Mouse (Mus musculus) midbrain, embryonic 12.5 days (tissue): Measurements from ENCODE around the gene Dclk1. TPM values are rescaled to one million over a fixed set of nuclear protein-coding genes. Genes with fewer than 3 reads are reported as not detected.

Source experiments
- ATAC-seq: fragments of 200-750 bp; cut with Nextera tagmentation; 2 replicates; pipeline ENCODE4 v1.8.0; 2017; ENCODE audit warnings: low read depth, moderate TSS enrichment, moderate library complexity; ENCODE audit not compliant: low FRiP score
- H3K27ac ChIP-seq: fragments of 300-500 bp; sonication (generic); replicated peaks from 2 replicates; pipeline ENCODE4 v1.5.1; 2016; ENCODE audit warnings: mild to moderate bottlenecking
- H3K27me3 ChIP-seq: fragments of 300-500 bp; sonication (generic); 2 replicates; pipeline ENCODE4 v1.6.1; 2016; ENCODE audit warnings: mild to moderate bottlenecking
- H3K36me3 ChIP-seq: fragments of 300-500 bp; sonication (generic); 2 replicates; pipeline ENCODE4 v1.6.1; 2016
- H3K4me1 ChIP-seq: fragments of 300-500 bp; sonication (generic); 2 replicates; pipeline ENCODE4 v1.6.1; 2016
- H3K4me2 ChIP-seq: fragments of 300-500 bp; sonication (generic); replicated peaks from 2 replicates; pipeline ENCODE4 v1.6.1; 2016; ENCODE audit warnings: mild to moderate bottlenecking, moderate library complexity
- H3K4me3 ChIP-seq: fragments of 300-500 bp; sonication (generic); 2 replicates; pipeline ENCODE4 v1.5.1; 2016; ENCODE audit warnings: mild to moderate bottlenecking
- H3K9ac ChIP-seq: fragments of 300-500 bp; sonication (generic); replicated peaks from 2 replicates; pipeline ENCODE4 v1.6.1; 2016; ENCODE audit warnings: mild to moderate bottlenecking, moderate library complexity
- H3K9me3 ChIP-seq: fragments of 300-500 bp; sonication (generic); 2 replicates; pipeline ENCODE4 v1.6.1; 2016; ENCODE audit warnings: mild to moderate bottlenecking
- WGBS: fragments of 180-500 bp; shearing (Covaris S2); methylation state at CpG from one replicate; pipeline ENCODE4 v1.1.7; 2016; 5-methylcytosine and 5-hydroxymethylcytosine counted together
- polyA plus RNA-seq: library from polyadenylated mRNA; unstranded; fragments of >200 nt; fragmentation: Nextera tagmentation; extraction: Ambion mirVana; gene quantifications from 2 replicates; pipeline ENCODE4 v1.2.1, GENCODE M21; 2016

The Dclk1 gene
- polyA plus RNA-seq, 1 experiment from 2014 or later, result 165 TPM

- H3K27ac ChIP-seq, result no peak overlapping the region
These were observed 223.6 kb downstream of the Dclk1 start for GRCm38 (mm10) chr3:55465785-55466184.

GRCm38 (mm10) chr3:55466348-55466747 lies 224.2 kb downstream of the Dclk1 start:
- no peak overlapping the region for H3K27ac ChIP-seq
- ATAC-seq, result no peak
- no peaks in the 10 kb centered on the region for H3K27me3 ChIP-seq
- H3K36me3 ChIP-seq, result no peaks in the 10 kb centered on the region
- H3K4me3 ChIP-seq, result no peak overlapping the region
- no peak overlapping the region for H3K4me2 ChIP-seq
- no peaks in the 10 kb centered on the region for H3K9me3 ChIP-seq
- no peak overlapping the region for H3K9ac ChIP-seq
- peaks cover 18% of the 10 kb centered on the region for H3K4me1 ChIP-seq
- WGBS, result 58% methylated on average over 9 of the region's 9 CpGs

More at GRCm38 (mm10) chr3:55465785-55466184, 223.6 kb downstream of the Dclk1 start:
- Histone ChIP-seq H3K36me3 (no peaks in the 10 kb centered on the region), H3K9me3 (no peaks in the 10 kb centered on the region), H3K27me3 (no peaks in the 10 kb centered on the region), H3K9ac (no peak overlapping the region), H3K4me3 (no peak overlapping the region), H3K4me2 (no peak overlapping the region), H3K4me1 (peaks cover 24% of the 10 kb centered on the region)
- no peak for ATAC-seq
- 84% methylated on average over 8 of the region's 8 CpGs for WGBS

- Histone ChIP-seq H3K27ac (no peak within 1 kb of the TSS), H3K9ac (no peak within 1 kb of the TSS), H3K9me3 (no peaks in the 10 kb centered on the region), H3K36me3 (no peaks in the 10 kb centered on the region), H3K4me1 (peaks cover 5% of the 10 kb centered on the region; the same call in 1 of the 2 replicates), H3K4me2 (no peak within 1 kb of the TSS), H3K4me3 (no peak within 1 kb of the TSS), H3K27me3 (no peaks in the 10 kb centered on the region)
- ATAC-seq, result no peak
- 87% methylated on average over 2 of the region's 2 CpGs for WGBS
These were observed 229.9 kb downstream of the Dclk1 start, which contains the start of gene Gm21954 for GRCm38 (mm10) chr3:55472110-55472509. TSS of gene Gm21954 (minus strand) at chr3:55472210.

GRCm38 (mm10) chr3:55473146-55473545 lies 231.0 kb downstream of the Dclk1 start:
- no peaks in the 10 kb centered on the region for H3K27me3 ChIP-seq
- no peak overlapping the region for H3K9ac ChIP-seq
- no peak overlapping the region for H3K4me3 ChIP-seq
- H3K4me2 ChIP-seq, result no peak overlapping the region
- 74% methylated on average over 6 of the region's 6 CpGs for WGBS
- no peak for ATAC-seq
- H3K9me3 ChIP-seq, result no peaks in the 10 kb centered on the region
- no peak overlapping the region for H3K27ac ChIP-seq
- H3K36me3 ChIP-seq, result no peaks in the 10 kb centered on the region
- peaks cover 5% of the 10 kb centered on the region; the same call in 1 of the 2 replicates for H3K4me1 ChIP-seq

- ATAC-seq, result no peak
These were observed 234.5 kb downstream of the Dclk1 start for GRCm38 (mm10) chr3:55476694-55477093.

DNA sequence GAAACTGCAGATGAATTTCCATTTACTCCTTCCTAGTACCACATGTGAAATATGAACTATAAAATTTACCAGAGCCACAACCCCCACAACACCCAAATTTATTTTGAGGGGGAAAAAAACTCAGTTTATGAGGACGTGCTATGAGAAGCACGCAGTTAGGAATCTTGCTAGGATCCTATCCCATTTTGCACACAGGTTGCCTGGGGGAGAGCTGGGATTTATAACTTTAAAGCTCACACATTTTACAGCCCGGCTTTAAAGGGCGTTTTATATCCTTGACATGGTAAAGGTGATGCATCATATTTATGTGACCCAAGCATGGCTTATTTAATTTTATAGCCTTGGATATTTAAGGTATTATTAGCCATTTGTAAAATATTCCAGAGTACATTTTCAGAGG lies 237.1 kb downstream of the Dclk1 start:
- H3K4me3 ChIP-seq, result no peak overlapping the region
- H3K27ac ChIP-seq, result no peak overlapping the region
- no peaks in the 10 kb centered on the region for H3K27me3 ChIP-seq
- H3K9ac ChIP-seq, result no peak overlapping the region
- peaks cover 5% of the 10 kb centered on the region; the same call in 1 of the 2 replicates for H3K4me1 ChIP-seq
- H3K36me3 ChIP-seq, result peaks cover 10% of the 10 kb centered on the region; the same call in 1 of the 2 replicates
- WGBS, result 94% methylated on average over 4 of the region's 4 CpGs
- H3K9me3 ChIP-seq, result no peaks in the 10 kb centered on the region
- no peak overlapping the region for H3K4me2 ChIP-seq
- ATAC-seq, result no peak

More at GRCm38 (mm10) chr3:55476694-55477093, 234.5 kb downstream of the Dclk1 start:
- H3K9me3 ChIP-seq, result no peaks in the 10 kb centered on the region
- no peak overlapping the region for H3K9ac ChIP-seq
- H3K27ac ChIP-seq, result no peak overlapping the region
- no peak overlapping the region for H3K4me2 ChIP-seq
- no peak overlapping the region for H3K4me3 ChIP-seq
- H3K27me3 ChIP-seq, result no peaks in the 10 kb centered on the region
- 94% methylated on average over 7 of the region's 7 CpGs for WGBS
- no peaks in the 10 kb centered on the region for H3K36me3 ChIP-seq
- H3K4me1 ChIP-seq, result peaks cover 5% of the 10 kb centered on the region; the same call in 1 of the 2 replicates

GRCm38 (mm10) chr3:55481140-55481539 lies 239.0 kb downstream of the Dclk1 start:
- no peaks in the 10 kb centered on the region for H3K4me1 ChIP-seq
- H3K9ac ChIP-seq, result no peak overlapping the region
- H3K4me3 ChIP-seq, result no peak overlapping the region
- peaks cover 12% of the 10 kb centered on the region; the same call in 1 of the 2 replicates for H3K36me3 ChIP-seq
- WGBS, result 79% methylated on average over 1 of the region's 1 CpGs
- no peak overlapping the region for H3K27ac ChIP-seq
- H3K27me3 ChIP-seq, result no peaks in the 10 kb centered on the region
- no peak overlapping the region for H3K4me2 ChIP-seq
- no peaks in the 10 kb centered on the region for H3K9me3 ChIP-seq
- no peak for ATAC-seq

- WGBS, result 53% methylated on average over 4 of the region's 4 CpGs
- Histone ChIP-seq H3K9me3 (no peaks in the 10 kb centered on the region), H3K27ac (no peak overlapping the region), H3K36me3 (peaks cover 18% of the 10 kb centered on the region), H3K4me1 (no peaks in the 10 kb centered on the region), H3K27me3 (no peaks in the 10 kb centered on the region), H3K9ac (no peak overlapping the region), H3K4me3 (no peak overlapping the region), H3K4me2 (no peak overlapping the region)
- ATAC-seq, result no peak
These were observed 241.2 kb downstream of the Dclk1 start for GRCm38 (mm10) chr3:55483328-55483727.

DNA sequence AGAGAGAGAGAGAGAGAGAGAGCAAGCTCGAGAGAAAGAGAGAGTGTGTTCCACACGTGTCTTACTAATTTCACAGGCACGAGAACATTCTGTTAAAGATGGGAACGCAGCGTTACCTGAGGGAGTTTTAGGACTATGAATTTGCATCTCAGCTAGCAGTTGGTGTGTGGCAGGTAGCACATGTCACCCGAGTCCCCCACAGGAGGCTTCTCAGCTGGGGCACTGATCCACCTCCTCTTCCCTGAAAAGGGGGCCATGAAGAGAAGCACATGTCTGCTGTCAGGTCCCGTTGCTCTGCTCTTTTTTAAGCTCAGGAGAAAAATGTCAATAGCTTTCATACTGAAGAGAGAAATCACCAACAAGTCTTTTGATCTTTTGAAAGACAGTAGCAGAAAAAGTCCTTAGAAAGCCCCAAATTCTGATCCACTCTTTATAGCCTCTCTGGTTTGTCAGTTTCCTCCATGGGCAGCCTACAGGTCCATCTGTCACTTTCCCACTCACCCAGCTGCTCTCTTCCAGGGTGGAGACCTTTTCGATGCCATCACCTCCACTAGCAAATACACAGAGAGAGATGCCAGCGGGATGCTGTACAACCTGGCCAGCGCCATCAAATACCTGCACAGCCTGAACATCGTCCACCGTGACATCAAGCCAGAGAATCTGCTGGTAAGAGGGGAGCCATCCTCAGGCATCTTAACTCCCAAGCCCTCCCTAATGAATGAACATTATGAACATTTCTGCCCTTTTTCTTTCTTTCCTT lies 247.2 kb downstream of the Dclk1 start:
- peaks cover 25% of the 10 kb centered on the region for H3K36me3 ChIP-seq

DNA sequence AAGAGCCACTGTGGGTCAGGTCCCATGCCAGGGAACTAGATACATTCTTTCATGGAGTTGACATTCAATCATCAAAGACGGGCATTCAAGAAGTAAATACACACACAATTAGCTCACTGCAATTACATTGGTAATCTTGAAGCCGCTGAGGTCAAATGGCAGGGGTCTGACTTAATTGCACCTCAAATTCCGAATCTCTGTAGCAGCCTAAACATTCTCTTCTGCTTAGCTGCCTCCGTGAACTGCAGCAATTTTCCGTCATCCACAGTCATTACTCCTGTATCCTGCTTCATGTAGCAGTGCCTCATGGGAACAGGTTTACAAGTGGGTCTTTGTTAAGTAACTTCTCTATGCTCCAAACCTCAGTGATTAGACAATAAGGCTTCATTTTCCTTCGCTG lies 249.9 kb downstream of the Dclk1 start:
- Histone ChIP-seq H3K9ac (no peak overlapping the region), H3K4me1 (peaks cover 11% of the 10 kb centered on the region), H3K27me3 (0 out of 2 replicates have a peak, but pooled peaks cover 3% of the 10 kb centered on the region), H3K4me2 (no peak overlapping the region), H3K27ac (no peak overlapping the region), H3K36me3 (peaks cover 18% of the 10 kb centered on the region; the same call in 1 of the 2 replicates), H3K4me3 (no peak overlapping the region), H3K9me3 (no peaks in the 10 kb centered on the region)
- ATAC-seq, result no peak
- WGBS, result 57% methylated on average over 6 of the region's 6 CpGs

More for the DNA sequence above, 247.2 kb downstream of the Dclk1 start:
- H3K9ac ChIP-seq, result no peak overlapping the region
- ATAC-seq, result no peak
- no peak overlapping the region for H3K27ac ChIP-seq
- no peak overlapping the region for H3K4me2 ChIP-seq
- no peaks in the 10 kb centered on the region for H3K9me3 ChIP-seq
- no peak overlapping the region for H3K4me3 ChIP-seq
- no peaks in the 10 kb centered on the region for H3K27me3 ChIP-seq
- 84% methylated on average over 12 of the region's 12 CpGs for WGBS
- H3K4me1 ChIP-seq, result no peaks in the 10 kb centered on the region

GRCm38 (mm10) chr3:55494348-55494747 lies 252.2 kb downstream of the Dclk1 start:
- Histone ChIP-seq H3K36me3 (peaks cover 16% of the 10 kb centered on the region; the same call in 1 of the 2 replicates), H3K4me1 (peaks cover 11% of the 10 kb centered on the region), H3K9me3 (no peaks in the 10 kb centered on the region), H3K27ac (no peak overlapping the region), H3K27me3 (peaks cover 3% of the 10 kb centered on the region; the same call in 1 of the 2 replicates), H3K4me3 (no peak overlapping the region), H3K4me2 (no peak overlapping the region), H3K9ac (no peak overlapping the region)
- ATAC-seq, result no peak
- WGBS, result 55% methylated on average over 4 of the region's 4 CpGs

DNA sequence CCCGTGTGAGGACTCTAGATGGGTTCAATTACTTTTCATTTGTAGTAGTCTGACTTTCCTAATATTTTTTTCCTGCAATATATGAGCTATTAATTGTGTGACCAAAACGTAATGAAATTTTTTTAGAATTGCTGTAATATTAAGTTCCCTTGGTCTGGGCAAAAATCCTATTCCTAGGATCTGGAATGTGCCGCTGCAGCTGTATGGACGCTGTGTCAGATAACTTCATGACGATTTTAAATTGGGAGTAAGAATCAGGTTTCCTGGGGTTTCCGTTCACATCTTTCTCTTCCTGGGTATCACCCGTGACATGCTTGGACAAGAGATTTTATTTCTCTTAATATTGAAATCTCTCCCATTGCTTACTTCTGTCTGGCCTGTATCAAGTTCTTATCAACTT lies 253.1 kb downstream of the Dclk1 start:
- Histone ChIP-seq H3K4me2 (no peak overlapping the region), H3K4me1 (peaks cover 11% of the 10 kb centered on the region), H3K36me3 (peaks cover 11% of the 10 kb centered on the region; the same call in 1 of the 2 replicates), H3K9me3 (no peaks in the 10 kb centered on the region), H3K4me3 (no peak overlapping the region), H3K9ac (no peak overlapping the region), H3K27ac (no peak overlapping the region), H3K27me3 (peaks cover 3% of the 10 kb centered on the region; the same call in 1 of the 2 replicates)
- ATAC-seq, result no peak
- 69% methylated on average over 7 of the region's 7 CpGs for WGBS
